Mouse (Mus musculus): Measurements from ENCODE around the gene Mrpl30.

Mrpl30 gene

DNA sequence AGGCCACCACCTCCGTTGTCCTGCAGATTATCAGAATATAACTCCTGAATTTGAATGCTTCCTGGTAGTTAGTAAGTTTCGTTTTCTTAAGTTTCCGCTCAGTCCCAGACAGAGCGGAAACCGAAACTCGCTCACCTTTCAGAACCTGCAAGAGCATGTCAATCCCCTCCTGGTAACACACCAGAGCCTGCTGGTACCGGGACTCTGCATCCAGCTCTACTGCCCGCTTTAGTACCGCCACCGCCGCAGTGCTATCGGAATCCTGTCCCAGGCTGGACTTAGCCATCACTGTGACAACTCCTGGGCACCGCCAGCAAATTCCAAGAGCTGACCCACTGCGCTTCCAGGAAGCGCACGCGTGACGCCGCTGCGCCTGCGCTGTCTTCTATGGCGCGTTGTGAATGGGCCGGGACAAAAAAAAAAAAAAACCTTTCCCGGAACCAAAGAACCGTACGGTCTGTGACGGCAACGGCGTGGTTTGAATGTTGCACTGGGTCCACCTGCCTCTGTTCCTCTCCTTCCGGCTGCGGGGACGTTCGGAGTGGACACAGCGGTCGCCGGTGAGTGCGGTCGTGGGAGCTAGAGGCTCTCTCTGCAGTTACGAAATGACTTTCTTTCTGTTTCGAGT is at the start of gene Mrpl30, which contains the start of gene Mitd1:
TSS of gene Mrpl30 (plus strand) at position 453 of the 628 bp plus-strand sequence.
TSS of gene Mitd1 (minus strand) at position 387 of the 628 bp plus-strand sequence.
- peak; percentile 91 to 95 for DNase-seq (ENCODE audit: low spot score in 2 of 2)

DNA sequence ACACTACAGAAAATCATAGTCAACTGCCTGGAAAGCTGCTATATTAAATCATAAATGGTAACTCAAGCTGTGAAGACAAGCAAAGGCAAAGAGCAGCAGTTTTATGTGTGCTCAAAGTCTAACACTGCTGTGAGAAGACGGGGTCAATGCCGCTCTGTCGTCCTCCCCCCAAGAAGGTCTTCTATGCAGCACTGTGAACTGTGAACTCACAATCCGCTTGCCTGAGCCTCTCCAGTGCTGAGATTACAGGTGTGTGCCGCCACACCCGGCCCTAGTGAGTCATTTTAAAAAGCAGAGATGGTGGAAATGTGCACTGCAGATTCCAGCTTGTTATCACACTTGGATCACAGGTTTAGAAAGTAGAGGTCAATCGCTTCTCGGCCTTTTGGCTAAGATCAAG is 43.4 kb upstream of the Mrpl30 start:
- no peak for DNase-seq (ENCODE audit: low spot score in 2 of 2)

DNA sequence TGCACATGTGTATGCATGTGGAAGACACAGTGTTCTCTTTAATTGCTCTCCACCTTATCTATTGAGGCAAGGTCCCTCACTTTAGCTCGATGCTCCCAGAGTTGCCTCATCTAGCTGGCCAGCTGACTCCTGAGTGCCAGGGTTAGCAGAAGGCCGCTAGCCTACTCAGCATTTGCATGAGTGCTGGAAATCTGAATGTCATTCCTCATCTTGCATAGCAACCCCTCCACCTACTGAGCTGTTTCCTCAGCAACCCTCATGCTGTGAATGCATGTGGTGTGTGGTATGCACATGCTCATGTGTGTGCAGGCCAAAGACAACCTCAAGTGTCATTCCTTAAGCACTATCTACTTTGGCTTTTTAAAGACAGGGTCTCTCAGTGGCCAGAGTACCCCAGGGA is 39.6 kb upstream of the Mrpl30 start:
- DNase-seq (ENCODE audit: low spot score in 2 of 2): peak in 1 of 2 experiments; percentile 14

DNA sequence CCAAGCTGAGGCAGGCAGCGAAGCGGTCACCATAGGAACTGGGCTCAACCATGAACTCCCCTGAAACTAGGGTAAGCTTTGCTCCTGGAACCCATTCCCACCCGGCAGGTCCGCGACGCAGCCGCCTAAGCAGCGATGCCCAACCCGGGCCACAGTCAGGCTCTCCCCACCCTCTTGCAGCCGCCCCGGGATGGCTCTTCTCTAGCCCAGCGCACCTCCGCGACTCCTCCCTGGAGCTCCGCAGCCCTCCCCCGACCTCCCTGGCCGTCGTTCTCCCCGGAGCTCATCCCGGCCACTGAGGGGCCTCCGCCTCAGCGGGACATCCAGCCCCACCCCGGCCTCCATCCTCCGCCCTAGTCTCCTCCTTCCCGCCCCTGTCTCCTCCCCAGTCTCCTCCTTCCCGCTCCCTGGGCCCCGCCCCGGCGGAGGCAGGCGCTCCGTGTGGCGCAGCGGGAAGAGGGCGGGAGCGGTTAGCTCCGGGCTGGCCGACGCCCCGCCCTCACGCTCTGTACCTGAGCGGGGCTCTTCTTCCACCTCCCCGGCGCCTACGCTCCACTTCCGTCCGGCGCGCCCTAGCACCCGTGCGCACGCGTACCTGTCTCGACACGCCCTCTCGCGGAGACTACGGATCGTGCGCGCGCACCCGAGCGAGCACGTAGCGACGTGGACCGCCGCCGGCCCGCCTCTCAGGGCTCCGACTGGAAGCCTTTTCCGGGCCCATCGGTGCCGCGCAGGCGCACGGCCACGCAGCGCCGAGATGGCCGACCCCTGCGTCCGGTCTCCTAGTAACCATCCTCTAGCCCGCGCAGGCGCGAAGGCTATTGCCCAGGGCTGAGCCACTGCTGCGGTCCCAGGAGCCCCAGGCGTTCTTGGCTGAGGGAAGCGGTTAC is 25.5 kb upstream of the Mrpl30 start:
- peak; percentile 99 for DNase-seq (ENCODE audit: low spot score in 2 of 2)

DNA sequence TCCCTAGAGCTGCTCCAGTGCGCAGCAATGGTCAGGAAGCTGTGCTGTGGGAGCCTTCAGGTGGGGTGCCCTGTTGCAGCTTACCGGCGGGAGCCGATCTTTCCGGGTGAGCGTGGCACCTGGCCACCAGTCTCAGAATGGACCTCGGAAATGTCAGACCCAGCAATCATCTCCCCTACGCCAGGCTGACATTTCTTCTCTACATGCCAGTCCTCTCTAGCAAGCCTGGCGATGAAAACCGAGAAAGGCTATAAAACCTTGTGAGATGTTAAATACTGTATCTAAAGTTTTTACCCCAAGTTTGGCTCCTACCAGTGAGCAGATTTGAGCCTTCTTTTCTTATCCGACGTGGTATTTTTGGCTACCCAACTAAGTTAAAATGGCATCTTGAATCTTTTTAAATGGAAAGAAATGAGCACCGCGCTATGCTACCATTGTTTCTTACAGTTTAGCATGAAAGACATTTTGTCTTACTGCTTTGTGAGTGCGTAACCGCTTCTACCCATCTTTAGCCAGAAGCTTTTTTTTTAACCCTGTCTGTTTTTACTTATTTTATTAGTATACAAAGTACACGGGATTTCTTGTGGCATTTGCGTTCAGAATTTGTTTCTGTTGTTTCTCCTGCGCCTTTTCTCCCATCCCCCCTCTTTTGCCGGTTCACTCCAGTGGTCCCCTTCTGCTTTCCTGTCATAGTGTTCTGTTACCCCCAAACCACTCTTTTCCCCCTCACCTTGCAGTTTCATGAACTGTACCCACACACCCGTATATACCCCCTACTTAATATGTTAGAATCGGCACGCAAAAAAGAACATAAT is 24.7 kb upstream of the Mrpl30 start:
- DNase-seq (ENCODE audit: low spot score in 2 of 2): no peak

DNA sequence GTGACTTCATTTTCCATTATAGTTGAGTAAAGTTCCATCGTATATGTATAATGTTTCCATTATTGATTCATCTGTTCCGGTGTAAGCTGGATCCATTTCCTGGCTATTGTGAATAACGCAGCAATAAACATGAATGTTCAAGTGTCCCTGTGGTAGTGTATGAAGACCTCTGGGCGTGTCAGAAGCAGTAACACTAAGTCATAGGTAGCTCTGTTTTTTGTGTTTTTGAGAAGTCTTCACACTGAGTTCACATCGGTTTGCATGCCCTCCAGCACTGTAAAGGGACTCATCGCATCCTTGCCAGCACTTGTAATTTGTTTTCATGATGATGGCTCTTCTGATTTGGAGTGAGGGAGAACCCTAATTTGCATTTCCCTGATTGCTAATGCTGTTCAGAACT is 24.0 kb upstream of the Mrpl30 start, which contains the start of gene Tsga10:
TSS of gene Tsga10 (minus strand) at position 144 of the 400 bp plus-strand sequence.
- no peak for DNase-seq (ENCODE audit: low spot score in 2 of 2)

DNA sequence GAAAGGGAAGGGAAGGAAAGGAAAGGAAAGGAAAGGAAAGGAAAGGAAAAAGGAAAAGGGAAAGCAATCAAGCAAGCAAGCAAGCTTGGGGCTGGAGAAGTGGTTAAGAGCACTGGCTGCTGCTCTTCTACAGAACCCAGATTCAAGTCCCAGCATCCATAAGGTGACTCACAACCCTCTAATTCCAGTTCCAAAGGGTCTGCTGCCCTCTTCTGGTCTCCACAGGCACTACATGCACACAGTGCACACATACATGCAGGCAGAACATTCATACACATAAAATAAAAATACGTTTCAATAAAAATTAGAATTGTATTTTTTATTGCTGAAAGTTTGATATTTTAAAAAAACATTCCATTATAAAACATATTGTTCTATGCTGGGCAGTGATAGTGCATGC is 23.2 kb upstream of the Mrpl30 start:
- peak; percentile 45 to 53 for DNase-seq (ENCODE audit: low spot score in 2 of 2)

DNA sequence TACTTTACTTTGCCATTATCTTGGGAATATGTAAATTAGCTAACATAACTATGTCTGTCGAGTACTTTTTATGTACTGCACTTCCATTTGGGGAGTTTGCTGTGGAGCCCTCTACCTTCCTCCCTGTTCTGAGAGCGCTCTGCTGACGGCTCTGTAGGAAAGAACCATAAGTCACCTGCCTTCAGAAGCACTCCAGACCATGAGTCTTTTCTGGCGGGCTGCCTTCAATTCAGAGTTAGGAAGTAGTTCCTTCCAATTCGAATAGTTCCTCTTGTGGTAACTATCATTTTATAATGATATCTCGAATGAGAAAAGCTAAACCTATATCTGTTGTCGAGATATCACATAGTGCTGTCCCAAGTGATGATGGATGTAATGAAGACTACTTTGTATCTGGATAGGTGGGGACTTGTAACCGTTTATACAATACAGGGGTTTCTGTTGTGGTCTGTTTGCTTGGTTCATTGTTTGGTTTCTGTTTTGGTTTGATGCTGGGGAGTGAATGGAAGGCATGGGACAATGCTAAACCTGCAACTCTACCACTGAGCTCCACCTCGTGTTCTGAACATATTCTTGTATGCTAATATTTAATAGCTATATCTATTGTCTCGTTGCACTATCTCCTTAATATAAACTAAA is 22.5 kb upstream of the Mrpl30 start:
- DNase-seq (ENCODE audit: low spot score in 2 of 2): no peak

DNA sequence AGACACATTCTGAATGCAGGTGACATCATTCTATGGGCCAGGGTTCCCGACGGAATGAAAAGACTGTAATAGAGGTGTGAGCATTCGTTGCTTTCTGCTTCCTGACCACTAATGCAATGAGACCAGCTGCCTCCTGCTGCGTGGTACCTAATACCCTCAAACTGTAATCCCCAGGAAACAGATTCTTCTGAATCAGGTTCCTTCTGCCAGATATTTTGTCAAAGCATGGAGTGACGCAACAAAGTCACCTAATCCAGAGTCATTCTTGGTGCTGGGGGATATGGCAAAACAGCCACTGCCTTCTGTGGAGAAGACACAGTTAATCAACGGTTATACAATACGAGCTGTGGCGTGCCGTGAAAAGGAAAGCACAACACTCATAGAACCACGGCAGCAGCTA is 21.6 kb upstream of the Mrpl30 start:
- DNase-seq (ENCODE audit: low spot score in 2 of 2): no peak

DNA sequence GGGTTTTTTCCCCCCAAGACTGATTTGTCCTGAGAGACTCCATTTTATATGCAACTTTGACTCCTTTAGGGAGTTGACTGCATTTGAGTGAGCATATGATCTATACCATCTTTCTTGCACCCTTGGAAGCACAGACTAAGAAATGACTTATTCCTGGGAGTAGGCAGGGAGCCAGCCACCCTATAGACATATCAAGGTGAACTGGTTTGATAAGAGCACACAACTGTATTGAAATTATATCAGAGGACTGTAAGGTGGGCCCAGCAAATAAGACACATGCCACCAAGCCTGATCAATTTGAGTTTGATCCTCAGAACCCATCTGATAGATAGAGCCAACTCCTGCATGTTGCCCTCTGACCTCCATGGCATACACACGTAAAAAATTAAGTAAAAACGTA is 20.9 kb upstream of the Mrpl30 start:
- DNase-seq (ENCODE audit: low spot score in 2 of 2): no peak

DNA sequence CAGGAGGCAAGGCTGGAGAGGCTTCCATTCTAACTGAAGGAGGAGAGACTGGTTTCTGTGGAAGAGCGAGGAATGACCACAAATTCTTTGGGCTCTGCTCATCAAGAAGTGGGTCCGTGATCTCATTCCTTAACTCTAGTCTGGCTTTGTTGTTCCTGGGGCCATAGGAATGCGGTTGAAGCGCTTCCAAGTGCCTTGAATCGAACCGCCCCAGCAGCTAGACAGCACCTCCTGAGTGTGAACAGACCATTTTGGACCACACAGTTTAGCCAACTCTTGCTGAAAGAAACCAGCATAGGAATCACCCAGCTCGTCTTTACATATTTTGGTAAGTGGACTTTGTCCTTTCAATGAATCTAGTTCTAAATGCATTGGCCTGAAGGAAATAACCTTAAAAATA is 18.6 kb upstream of the Mrpl30 start, which contains the start of gene Lipt1:
TSS of gene Lipt1 (plus strand) at position 35 of the 400 bp plus-strand sequence.
- peak; percentile 27 to 46 for DNase-seq (ENCODE audit: low spot score in 2 of 2)

DNA sequence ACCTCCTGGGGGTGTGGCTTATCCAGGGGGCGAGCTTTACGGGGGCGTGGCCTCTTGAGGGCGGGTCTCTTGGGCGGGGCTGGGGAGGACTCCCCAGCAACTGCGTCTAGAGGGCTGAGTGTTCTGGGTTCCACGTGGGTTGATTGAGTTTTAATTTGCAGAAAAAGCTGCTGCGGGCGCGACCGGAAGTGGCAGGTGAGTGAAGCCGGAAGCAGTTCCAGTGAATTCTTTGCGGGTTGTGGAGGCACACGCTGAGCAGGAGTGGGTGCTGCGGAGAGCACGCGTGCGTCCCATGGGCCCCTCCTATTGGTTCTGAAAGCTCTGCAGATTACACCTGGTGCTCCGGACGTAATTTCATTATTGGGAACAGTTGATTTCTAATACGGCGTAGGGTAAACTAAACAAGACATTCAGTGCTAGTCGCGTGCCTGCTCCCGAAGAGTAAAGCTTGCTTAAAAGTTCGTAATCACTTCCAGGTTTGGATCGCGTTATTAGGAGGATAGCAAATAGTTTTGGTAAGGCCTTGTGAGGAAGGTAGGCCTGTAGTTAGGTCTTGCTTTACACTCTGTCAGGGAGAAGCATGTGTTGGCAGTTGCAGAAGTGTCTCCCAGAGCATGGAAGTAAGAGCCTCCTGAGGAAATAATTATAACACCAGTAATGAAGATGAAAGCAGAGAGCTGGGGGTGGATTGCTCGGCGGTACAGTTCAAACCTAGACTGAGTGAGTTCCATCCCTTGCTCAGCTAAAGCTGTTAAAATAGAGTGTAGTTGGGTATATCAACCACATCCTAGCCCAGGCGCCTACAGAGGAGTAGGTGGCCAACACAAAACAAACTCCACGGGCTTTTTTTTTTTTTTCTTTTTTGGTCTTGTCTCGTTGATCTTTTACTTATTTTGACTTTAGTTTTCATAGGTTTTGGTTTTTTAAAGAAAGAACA is 17.9 kb upstream of the Mrpl30 start:
- DNase-seq (ENCODE audit: low spot score in 2 of 2): peak; percentile 78

DNA sequence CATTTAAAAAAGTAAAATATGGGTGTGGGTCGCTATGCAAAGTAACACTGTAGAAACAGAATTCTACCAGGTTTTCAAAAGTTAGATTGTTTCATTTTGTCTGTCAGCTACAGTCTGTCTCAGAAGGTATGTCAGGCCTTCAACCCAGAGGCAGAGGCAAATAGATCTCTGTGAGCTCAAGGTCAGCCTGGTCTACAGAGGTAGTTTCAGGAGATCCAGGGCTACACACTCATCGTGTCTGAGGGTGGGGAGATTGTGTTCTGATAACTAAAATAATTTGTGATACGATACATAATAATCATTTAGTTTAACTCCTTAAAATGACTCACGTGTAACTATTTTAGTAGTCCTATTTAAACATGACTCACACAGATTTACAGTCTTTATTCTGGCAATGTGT is 17.1 kb upstream of the Mrpl30 start:
- no peak for DNase-seq (ENCODE audit: low spot score in 2 of 2)

DNA sequence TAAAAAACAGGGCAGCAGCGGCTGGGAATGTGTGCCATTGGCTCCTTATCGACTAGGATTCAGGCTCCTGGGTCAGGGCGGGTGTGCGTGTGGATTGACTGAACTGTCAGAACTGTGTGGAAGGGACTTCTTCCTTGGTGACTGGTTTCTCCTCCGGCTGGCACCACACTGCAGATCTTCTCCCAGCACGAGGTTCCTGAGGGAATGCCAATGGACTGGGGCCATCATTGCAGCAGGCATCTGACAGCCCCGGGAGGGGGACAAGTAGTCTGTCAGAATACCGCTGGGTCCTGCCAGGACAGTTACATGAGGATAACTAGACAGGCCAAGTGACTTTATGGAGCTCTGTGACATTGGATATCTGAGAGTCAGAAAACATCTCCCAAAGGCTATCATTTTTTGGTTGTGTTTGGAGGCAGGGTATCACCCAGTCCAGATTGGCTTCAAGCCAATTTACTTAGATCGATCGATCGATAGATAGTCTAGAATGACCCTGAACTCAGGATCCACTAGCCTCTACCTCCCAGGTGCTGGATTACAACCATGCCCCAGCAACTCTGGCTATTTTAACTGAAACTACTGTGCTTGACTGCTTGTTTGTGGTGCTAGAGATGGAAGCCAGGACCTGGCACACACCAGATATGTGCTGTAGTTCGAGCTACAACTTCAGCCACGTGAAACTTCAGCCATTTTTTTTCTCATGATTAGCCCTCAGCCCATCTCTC is 12.4 kb upstream of the Mrpl30 start:
- DNase-seq (ENCODE audit: low spot score in 2 of 2): no peak

DNA sequence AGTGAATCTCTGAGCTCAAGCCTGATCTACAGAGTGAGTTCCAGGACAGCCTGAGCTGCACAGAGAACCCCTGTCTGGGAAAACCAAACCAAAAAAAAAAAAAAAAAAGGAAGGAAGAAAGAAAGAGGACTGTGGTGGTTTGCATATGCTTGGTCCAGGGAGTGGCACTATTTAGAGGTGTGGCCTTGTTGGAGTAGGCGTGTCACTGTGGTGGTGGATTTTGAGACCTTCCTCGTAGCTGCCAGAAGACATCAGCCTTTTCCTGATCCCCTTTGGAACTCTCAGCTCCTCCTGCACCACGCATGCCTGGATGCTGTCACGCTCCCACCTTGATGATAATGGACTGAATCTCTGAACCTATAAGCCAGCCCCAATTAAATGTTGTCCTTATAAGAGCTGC is 6.9 kb upstream of the Mrpl30 start:
- no peak for DNase-seq (ENCODE audit: low spot score in 2 of 2)

DNA sequence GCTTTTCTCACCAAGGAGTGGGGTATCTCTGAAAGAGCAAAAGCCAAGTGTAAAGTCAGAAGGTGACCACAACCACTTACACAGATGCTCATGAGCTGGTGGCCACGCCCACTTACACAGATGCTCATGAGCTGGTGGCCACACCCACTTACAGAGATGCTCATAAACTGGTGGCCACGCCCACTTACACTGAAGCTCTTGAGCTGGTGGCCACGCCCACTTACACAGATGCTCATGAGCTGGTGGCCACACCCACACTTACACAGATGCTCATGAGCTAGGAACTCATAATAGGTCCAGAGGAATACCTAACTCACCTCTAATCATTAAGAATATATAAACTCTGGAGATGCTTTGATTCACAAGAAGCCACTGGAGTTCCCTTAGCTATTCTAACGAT is 5.8 kb upstream of the Mrpl30 start:
- no peak for DNase-seq (ENCODE audit: low spot score in 2 of 2)

DNA sequence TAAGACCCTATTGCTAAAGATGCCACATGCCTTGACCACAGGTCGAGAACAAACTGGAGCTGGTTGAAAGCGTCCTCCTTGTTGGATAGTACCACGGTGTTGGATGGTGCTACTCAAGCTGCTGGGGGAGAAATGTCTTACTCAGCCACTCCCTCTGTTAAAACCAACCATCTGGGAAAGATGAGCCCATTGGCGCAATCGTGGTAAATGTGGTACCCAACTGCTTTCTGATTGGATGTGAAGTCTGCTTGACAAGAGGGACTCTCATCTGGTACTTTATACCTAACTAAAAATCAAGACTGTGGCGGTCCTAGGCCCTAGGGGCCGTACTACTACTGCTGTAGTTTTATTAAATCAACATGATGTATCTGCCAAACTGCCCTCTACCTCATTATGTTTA is 1.1 kb upstream of the Mrpl30 start:
- no peak for DNase-seq (ENCODE audit: low spot score in 2 of 2)

DNA sequence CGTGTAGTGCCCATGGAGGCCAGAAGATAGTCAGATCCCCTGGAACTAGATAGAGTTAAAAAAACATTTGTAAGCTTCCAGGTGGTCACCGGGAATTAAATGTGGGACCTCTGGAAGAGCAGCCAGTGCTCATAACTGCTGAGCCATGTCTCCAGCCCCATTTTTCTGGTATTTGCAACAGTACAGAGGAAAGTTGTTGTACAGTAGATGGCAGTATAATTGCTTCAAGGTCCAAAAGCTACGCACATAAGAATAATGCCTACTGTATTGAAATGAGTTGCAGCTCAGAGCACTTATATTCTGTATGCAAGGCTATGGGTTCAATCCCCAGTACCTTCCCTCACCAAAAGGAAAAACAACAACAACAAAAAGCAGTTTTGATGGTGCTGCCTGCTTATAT is 1.1 kb downstream of the Mrpl30 start:
- no peak for DNase-seq (ENCODE audit: low spot score in 2 of 2)

DNA sequence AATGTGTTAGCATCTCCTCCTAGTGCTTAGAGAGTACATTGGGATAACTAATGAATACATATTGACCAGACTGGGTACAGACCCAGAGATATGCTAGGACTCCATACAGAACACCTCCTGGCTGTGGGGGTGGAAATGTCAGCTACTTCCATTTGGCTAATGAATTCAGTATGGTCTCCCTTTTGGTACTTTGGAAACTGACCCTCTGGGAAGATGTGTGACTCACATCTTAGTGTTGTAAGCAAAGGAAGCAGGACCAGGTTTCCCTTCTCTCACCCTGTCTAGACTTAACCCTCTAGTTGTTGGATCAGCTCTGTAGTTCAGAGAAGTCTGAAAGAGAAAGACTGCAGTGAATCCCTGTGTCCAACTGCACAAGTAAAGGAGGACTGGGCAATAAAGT is 4.3 kb downstream of the Mrpl30 start:
- DNase-seq (ENCODE audit: low spot score in 2 of 2): no peak

DNA sequence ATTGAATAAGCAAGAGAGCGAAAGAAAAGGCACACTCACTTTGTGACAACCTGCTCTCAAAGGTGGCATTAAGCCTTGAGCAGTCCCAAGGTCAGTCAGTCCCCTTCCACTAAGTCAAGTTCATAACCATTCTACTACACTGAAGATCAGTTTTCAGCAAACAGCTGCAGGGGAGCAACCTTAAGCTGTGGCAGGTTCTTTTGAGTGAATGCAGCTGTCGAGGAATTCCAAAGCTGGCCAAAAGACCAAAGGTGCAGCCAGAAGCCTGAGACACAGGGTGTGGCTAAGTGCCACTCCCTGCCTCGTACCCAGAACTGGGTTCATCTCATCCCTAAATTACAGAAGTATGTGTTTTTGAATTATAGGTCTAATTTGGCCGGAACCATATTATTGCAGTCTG is 9.5 kb downstream of the Mrpl30 start:
- no peak for DNase-seq (ENCODE audit: low spot score in 2 of 2)
